Mouse (Mus musculus) liver, postnatal 0 days (tissue): ENCODE data around the gene Fyttd1.

Experiments used
- CTCF ChIP-seq: sonication (generic); IDR thresholded peaks from 2 replicates; pipeline ENCODE4 v1.5.1; 2016; ENCODE audit warnings: antibody characterized with exemption, low read depth
- EP300 ChIP-seq: IDR thresholded peaks from 2 replicates; pipeline ENCODE4 v1.6.1; 2016; ENCODE audit warnings: antibody characterized with exemption, low read depth, mild to moderate bottlenecking

- no peak for TF ChIP-seq CTCF
- no peak for TF ChIP-seq EP300
Measured at GRCm38 (mm10) chr16:32906727-32907126, 29.4 kb downstream of the Fyttd1 start.
